In the genomic region with DNA sequence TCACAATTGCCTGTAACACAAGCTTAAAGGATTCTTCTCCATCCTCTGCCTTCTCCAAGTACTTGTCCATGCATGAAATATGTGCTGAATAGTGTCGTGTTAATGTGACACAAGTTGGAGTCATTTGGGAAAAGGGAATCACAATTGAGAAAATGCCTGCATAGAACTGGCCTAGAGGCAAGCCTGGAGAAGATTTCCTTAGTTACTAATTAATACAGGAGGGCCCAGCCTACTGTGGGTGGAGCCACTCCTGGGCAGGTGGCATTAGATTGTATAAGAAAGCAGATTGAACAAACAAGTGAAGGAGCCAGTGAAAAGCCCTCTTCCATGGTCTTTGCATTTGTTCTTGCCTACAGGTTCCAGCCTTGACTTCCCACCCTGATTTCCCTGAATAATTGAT, we compare ENCODE assay signal across 24 mouse cellular contexts.
"Had no signal": no experiment of that assay in that cellular context is flagged by ENCODE, and none has a peak within 500 bp of the region (broad histone marks: within the 10 kb centered on the region; RNA-seq: fewer than 3 reads in every experiment).

No protein-coding gene starts in this region.

- H3K9me3 ChIP-seq: limb, embryonic 10.5 days; limb, embryonic 13.5 days; liver, embryonic 12.5 days; liver, embryonic 15.5 days; lung, embryonic 15.5 days; megakaryocyte, embryonic 14.5 days; midbrain, embryonic 10.5 days; midbrain, embryonic 13.5 days; neural tube, embryonic 13.5 days; stomach, embryonic 15.5 days had no signal

- H3K27me3 ChIP-seq: limb, embryonic 13.5 days; liver, embryonic 12.5 days; liver, embryonic 15.5 days; lung, embryonic 15.5 days; megakaryocyte, embryonic 14.5 days; midbrain, embryonic 13.5 days; neural tube, embryonic 13.5 days; stomach, embryonic 15.5 days had no signal

- H3K4me1 ChIP-seq: limb, embryonic 10.5 days; limb, embryonic 13.5 days; liver, embryonic 12.5 days; liver, embryonic 15.5 days; lung, embryonic 15.5 days; megakaryocyte, embryonic 14.5 days; midbrain, embryonic 10.5 days; midbrain, embryonic 13.5 days; neural tube, embryonic 13.5 days; stomach, embryonic 15.5 days had no signal

- H3K9ac ChIP-seq: limb, embryonic 13.5 days; liver, embryonic 12.5 days; liver, embryonic 15.5 days; lung, embryonic 15.5 days; midbrain, embryonic 13.5 days; neural tube, embryonic 13.5 days; stomach, embryonic 15.5 days had no signal

- H3K4me2 ChIP-seq: limb, embryonic 13.5 days; liver, embryonic 12.5 days; liver, embryonic 15.5 days; lung, embryonic 15.5 days; midbrain, embryonic 13.5 days; neural tube, embryonic 13.5 days; stomach, embryonic 15.5 days had no signal

- H3K27ac ChIP-seq: layer of hippocampus, adult 2 months; limb, embryonic 10.5 days; limb, embryonic 13.5 days; liver, embryonic 12.5 days; liver, embryonic 15.5 days; lung, embryonic 15.5 days; midbrain, embryonic 10.5 days; midbrain, embryonic 13.5 days; neural tube, embryonic 13.5 days; stomach, embryonic 15.5 days had no signal

- ATAC-seq: liver, embryonic 12.5 days; midbrain, embryonic 13.5 days; midbrain, embryonic 16.5 days had no signal

- H3K36me3 ChIP-seq: limb, embryonic 10.5 days; limb, embryonic 13.5 days; liver, embryonic 12.5 days; liver, embryonic 15.5 days; lung, embryonic 15.5 days; midbrain, embryonic 10.5 days; midbrain, embryonic 13.5 days; neural tube, embryonic 13.5 days; stomach, embryonic 15.5 days had no signal

- H3K4me3 ChIP-seq: layer of hippocampus, adult 2 months; limb, embryonic 10.5 days; limb, embryonic 13.5 days; liver, embryonic 12.5 days; liver, embryonic 15.5 days; lung, embryonic 15.5 days; megakaryocyte, embryonic 14.5 days; midbrain, embryonic 10.5 days; midbrain, embryonic 13.5 days; myocyte; neural tube, embryonic 13.5 days; stomach, embryonic 15.5 days had no signal

- DNase-seq: kidney, adult 18-20 months; kidney, postnatal 10 days; layer of hippocampus, adult 9-11 months; liver; lung, adult 18-20 months; lung, postnatal 10 days; lung, postnatal 36 days; retina, postnatal 1 day; right cerebral cortex, postnatal 25 days; spleen, adult 18-20 months; thymus, postnatal 25 days had no signal
